Comparison of ENCODE assay signal across 26 mouse cellular contexts in genomic region chr5:140680051-140680450, GRCm38 (mm10). TPM values are rescaled to one million over a fixed set of nuclear protein-coding genes. Genes with fewer than 3 reads are reported as not detected.
"Had no signal": no experiment of that assay in that cellular context is flagged by ENCODE, and none has a peak within 500 bp of the region (broad histone marks: within the 10 kb centered on the region; RNA-seq: fewer than 3 reads in every experiment).

No protein-coding gene starts in this region.

- H3K9me3 ChIP-seq: embryonic facial prominence, embryonic 10.5 days; embryonic facial prominence, embryonic 12.5 days; embryonic facial prominence, embryonic 13.5 days; embryonic facial prominence, embryonic 15.5 days; forebrain, embryonic 10.5 days; forebrain, embryonic 12.5 days; forebrain, embryonic 13.5 days; forebrain, embryonic 15.5 days; heart, embryonic 10.5 days had no signal

- H3K4me1 ChIP-seq: embryonic facial prominence, embryonic 12.5 days; forebrain, embryonic 12.5 days; forebrain, embryonic 13.5 days; forebrain, embryonic 15.5 days had no signal

- DNase-seq: cerebellum, postnatal 14 days; cerebellum, postnatal 25 days; cerebellum, postnatal 36 days; embryo, embryonic 11 days; forebrain, postnatal 0 days; gastrocnemius, adult 2 months; gastrocnemius, postnatal 10 days; gastrocnemius, postnatal 14 days; gastrocnemius, postnatal 25 days; gastrocnemius, postnatal 36 days; heart, adult 11 months; heart, adult 18-20 months; heart, adult 2 months had no signal

- H3K9ac ChIP-seq: embryonic facial prominence, embryonic 12.5 days; embryonic facial prominence, embryonic 13.5 days; embryonic facial prominence, embryonic 15.5 days; forebrain, embryonic 12.5 days; forebrain, embryonic 13.5 days; forebrain, embryonic 15.5 days; forebrain, postnatal 0 days had no signal

- H3K4me2 ChIP-seq: embryonic facial prominence, embryonic 12.5 days; embryonic facial prominence, embryonic 13.5 days; embryonic facial prominence, embryonic 15.5 days; forebrain, embryonic 12.5 days; forebrain, embryonic 13.5 days; forebrain, embryonic 15.5 days; heart, embryonic 11.5 days had no signal

- H3K4me3 ChIP-seq: embryonic facial prominence, embryonic 10.5 days; embryonic facial prominence, embryonic 12.5 days; embryonic facial prominence, embryonic 13.5 days; embryonic facial prominence, embryonic 15.5 days; erythroblast, embryonic 14.5 days; forebrain, embryonic 10.5 days; forebrain, embryonic 12.5 days; forebrain, embryonic 13.5 days; forebrain, embryonic 15.5 days; gastrocnemius, adult 2 months; heart, adult 2 months; heart, embryonic 10.5 days had no signal

- H3K27ac ChIP-seq: embryonic facial prominence, embryonic 10.5 days; embryonic facial prominence, embryonic 12.5 days; embryonic facial prominence, embryonic 13.5 days; embryonic facial prominence, embryonic 15.5 days; forebrain, embryonic 10.5 days; forebrain, embryonic 12.5 days; forebrain, embryonic 13.5 days; forebrain, embryonic 15.5 days; gastrocnemius, adult 2 months; heart, adult 2 months; heart, embryonic 10.5 days had no signal

- H3K27me3 ChIP-seq: embryonic facial prominence, embryonic 12.5 days; embryonic facial prominence, embryonic 13.5 days; embryonic facial prominence, embryonic 15.5 days; forebrain, embryonic 12.5 days; forebrain, embryonic 13.5 days; forebrain, embryonic 15.5 days had no signal

- ATAC-seq: forebrain, embryonic 13.5 days; forebrain, embryonic 14.5 days; forebrain, embryonic 15.5 days; forebrain, embryonic 16.5 days; forebrain, postnatal 0 days had no signal

RNA-seq across cellular contexts. Expression of gene Amz1, which starts 43.9 kb away (rescaled TPM):
- polyA plus RNA-seq: erythroblast, embryonic 14.5 days had no signal
